26 mouse cellular contexts compared by ENCODE assay signal in genomic region chr9:114751582-114751981, GRCm38 (mm10). TPM values are rescaled to one million over a fixed set of nuclear protein-coding genes. Genes with fewer than 3 reads are reported as not detected.
A peak's percentile ranks its signal among the peaks of the same experiment; 100 is the strongest.
DNase-seq lines count a peak whose midpoint lies in the region; ATAC-seq and TF ChIP-seq lines count a peak whose summit lies in the region.
"Had no signal": no experiment of that assay in that cellular context is flagged by ENCODE, and none has a peak within 500 bp of the region (broad histone marks: within the 10 kb centered on the region; RNA-seq: fewer than 3 reads in every experiment).

No protein-coding gene starts in this region.

- H3K27ac ChIP-seq in heart, adult 2 months, result no peak overlapping the region
- H3K27ac ChIP-seq in left cerebral cortex, adult 2 months, result no peak overlapping the region
- H3K27ac ChIP-seq in lung, postnatal 0 days (ENCODE audit: low read length), result no peak overlapping the region
- H3K27ac ChIP-seq: embryonic facial prominence, embryonic 10.5 days; embryonic facial prominence, embryonic 15.5 days; forebrain, embryonic 12.5 days; heart, embryonic 10.5 days; heart, embryonic 15.5 days; hindbrain, embryonic 12.5 days; liver, embryonic 13.5 days; neural tube, embryonic 12.5 days had no signal

- no peaks in the 10 kb centered on the region for H3K27me3 ChIP-seq in heart, adult 2 months (ENCODE audit: control insufficient read depth, insufficient read depth, low read length)
- H3K27me3 ChIP-seq in lung, postnatal 0 days (replicated peaks; ENCODE audit: insufficient read depth, low read length), result no peaks in the 10 kb centered on the region
- H3K27me3 ChIP-seq in E14TG2a.4 (ENCODE audit: insufficient read depth, low read length), result no peaks in the 10 kb centered on the region
- H3K27me3 ChIP-seq: embryonic facial prominence, embryonic 15.5 days; forebrain, embryonic 12.5 days; heart, embryonic 15.5 days; hindbrain, embryonic 12.5 days; liver, embryonic 13.5 days; neural tube, embryonic 12.5 days had no signal

- TF ChIP-seq EP300 in heart, adult 2 months (IDR thresholded peaks at IDR 0.05; ENCODE audit: insufficient read depth, low read depth, low read length), result no peak
- TF ChIP-seq EP300 in lung, postnatal 0 days (IDR thresholded peaks at IDR 0.05), result no peak

- peak; percentile 60 for TF ChIP-seq CTCF in heart, adult 2 months (IDR thresholded peaks at IDR 0.05)
- TF ChIP-seq CTCF in left cerebral cortex, adult 2 months (IDR thresholded peaks at IDR 0.05), result peak; percentile 34
- peak; percentile 31; the same call in 1 of the 2 replicates for TF ChIP-seq CTCF in lung, postnatal 0 days (IDR thresholded peaks at IDR 0.05)
- peak; percentile 25 for TF ChIP-seq CTCF in E14TG2a.4 (conservative IDR thresholded peaks at IDR 0.05; ENCODE audit: low read length)

- H3K4me1 ChIP-seq in heart, adult 2 months (ENCODE audit: control insufficient read depth, insufficient read depth, low read length), result no peaks in the 10 kb centered on the region
- H3K4me1 ChIP-seq in lung, postnatal 0 days (ENCODE audit: insufficient read depth, low read depth, low read length), result no peaks in the 10 kb centered on the region
- peaks cover 31% of the 10 kb centered on the region for H3K4me1 ChIP-seq in E14TG2a.4 (replicated peaks; ENCODE audit: low read depth, low read length)

- H3K9ac ChIP-seq in heart, adult 2 months (ENCODE audit: low read depth, low read length), result no peak overlapping the region
- no peak overlapping the region for H3K9ac ChIP-seq in lung, postnatal 0 days (replicated peaks; ENCODE audit: low read depth)
- H3K9ac ChIP-seq: embryonic facial prominence, embryonic 15.5 days; forebrain, embryonic 12.5 days; heart, embryonic 15.5 days; hindbrain, embryonic 12.5 days; liver, embryonic 13.5 days; neural tube, embryonic 12.5 days had no signal

- H3K36me3 ChIP-seq in heart, adult 2 months (ENCODE audit: control insufficient read depth, insufficient read depth, low read length), result no peaks in the 10 kb centered on the region
- peaks cover 14% of the 10 kb centered on the region for H3K36me3 ChIP-seq in lung, postnatal 0 days (ENCODE audit: insufficient read depth, low read length)
- peaks cover 62% of the 10 kb centered on the region for H3K36me3 ChIP-seq in E14TG2a.4 (ENCODE audit: insufficient read depth, low read length)

- no peaks in the 10 kb centered on the region for H3K9me3 ChIP-seq in lung, postnatal 0 days (ENCODE audit: low read length)
- no peaks in the 10 kb centered on the region for H3K9me3 ChIP-seq in E14TG2a.4 (ENCODE audit: low read length)
- H3K9me3 ChIP-seq: embryonic facial prominence, embryonic 10.5 days; embryonic facial prominence, embryonic 15.5 days; forebrain, embryonic 12.5 days; heart, embryonic 10.5 days; heart, embryonic 15.5 days; hindbrain, embryonic 12.5 days; liver, embryonic 13.5 days; neural tube, embryonic 12.5 days had no signal

- no peak overlapping the region for H3K4me2 ChIP-seq in lung, postnatal 0 days (replicated peaks; ENCODE audit: low read depth, low read length)
- H3K4me2 ChIP-seq: embryonic facial prominence, embryonic 15.5 days; forebrain, embryonic 12.5 days; heart, embryonic 15.5 days; hindbrain, embryonic 12.5 days; liver, embryonic 13.5 days had no signal

- H3K79me2 ChIP-seq in heart, adult 2 months (replicated peaks; ENCODE audit: control insufficient read depth, insufficient read depth, low read length), result no peaks in the 10 kb centered on the region

- intact Hi-C loops in heart, adult 2 months (cut with DNase I), result loop anchor here (5.0 kb wide), 2 partner anchors 161 to 206 kb away; no protein-coding TSS in a partner anchor
- intact Hi-C loops in left cerebral cortex, adult 2 months (cut with DNase I), result no loop called here
- intact Hi-C loops in left cerebral cortex, postnatal 14 days (cut with DNase I), result no loop called here

- WGBS in heart, adult 2 months, result 88% methylated on average over 3 of the region's 3 CpGs
- WGBS in lung, postnatal 0 days, result 77% methylated on average over 3 of the region's 3 CpGs

- no peak for ATAC-seq in lung, postnatal 0 days
- no peak for ATAC-seq in granulocyte monocyte progenitor cell, adult 5-6 weeks (replicated peaks; ENCODE audit: poor library complexity, severe bottlenecking)
- ATAC-seq: midbrain, embryonic 16.5 days had no signal

- no peak for DNase-seq in heart, adult 2 months
- no peak for DNase-seq in heart, adult 18-20 months
- no peak for DNase-seq in left cerebral cortex, adult 2 months (ENCODE audit: extremely low spot score in 1 of 2, low spot score in 2 of 2)
- no peak for DNase-seq in left cerebral cortex, postnatal 14 days (ENCODE audit: low spot score in 2 of 2)
- DNase-seq in lung, postnatal 0 days (ENCODE audit: low spot score), result no peak
- no peak for DNase-seq in lung, postnatal 25 days (ENCODE audit: low spot score)
- DNase-seq: adrenal gland, adult 8-10 months; cerebellum, adult 2 months; cerebellum, postnatal 14 days; kidney, adult 11 months; kidney, postnatal 36 days; layer of hippocampus, postnatal 36 days; liver, embryonic 13.5 days; right cerebral cortex, adult 18-20 months; thymus, postnatal 4 days had no signal

- no peak overlapping the region for H3K4me3 ChIP-seq in heart, adult 2 months
- no peak overlapping the region for H3K4me3 ChIP-seq in left cerebral cortex, adult 2 months
- no peak overlapping the region for H3K4me3 ChIP-seq in lung, postnatal 0 days (ENCODE audit: low read depth, low read length)
- no peak overlapping the region for H3K4me3 ChIP-seq in E14TG2a.4 (replicated peaks; ENCODE audit: low read length)
- H3K4me3 ChIP-seq: embryonic facial prominence, embryonic 10.5 days; embryonic facial prominence, embryonic 15.5 days; forebrain, embryonic 12.5 days; heart, embryonic 10.5 days; heart, embryonic 15.5 days; hindbrain, embryonic 12.5 days; liver, embryonic 13.5 days; myocyte; neural tube, embryonic 12.5 days had no signal

- TF ChIP-seq POLR2A in heart, adult 2 months (IDR thresholded peaks at IDR 0.05; ENCODE audit: insufficient read depth, low read depth, low read length), result no peak

RNA-seq across cellular contexts. Expression of gene Cmtm6, which starts 20.7 kb away (rescaled TPM):
- total RNA-seq in heart, adult 2 months (2021), result 10 to 100 TPM; 21.0 to 25.8 TPM
- 17.9 and 38.0 TPM in 2 replicates for polyA plus RNA-seq in heart, adult 2 months (2012; rRNA removed)
- 10 to 100 TPM; 25.0 to 29.5 TPM for total RNA-seq in heart, adult 18-20 months (2021)
- total RNA-seq in left cerebral cortex, adult 2 months (2021), result 10 to 100 TPM; 19.8 to 22.4 TPM
- total RNA-seq in left cerebral cortex, postnatal 14 days (2021), result 10 to 100 TPM; 24.8 to 25.1 TPM
- polyA plus RNA-seq in lung, postnatal 0 days (2015; fragmentation: Nextera tagmentation; extraction: Ambion mirVana), result 85.5 and 88.8 TPM in 2 replicates
- total RNA-seq in granulocyte monocyte progenitor cell, adult 5-6 weeks (2014; fragmentation: Nextera tagmentation), result 26.2 and 30.5 TPM in 2 replicates
- 46.7 and 50.0 TPM in 2 replicates for total RNA-seq in granulocyte monocyte progenitor cell, adult 5-6 weeks (2017)

RNA-seq across cellular contexts. Expression of gene Cmtm7, which starts 30.1 kb away (rescaled TPM):
- 10 to 100 TPM; 11.5 to 12.6 TPM for total RNA-seq in heart, adult 2 months (2021)
- polyA plus RNA-seq in heart, adult 2 months (2012; rRNA removed), result 46.6 and 60.2 TPM in 2 replicates
- 10 to 100 TPM; 13.1 TPM for total RNA-seq in heart, adult 18-20 months (2021)
- total RNA-seq in left cerebral cortex, adult 2 months (2021), result 1 to 10 TPM; 3.7 to 4.8 TPM
- total RNA-seq in left cerebral cortex, postnatal 14 days (2021), result 1 to 10 TPM; 5.1 to 5.9 TPM
- polyA plus RNA-seq in lung, postnatal 0 days (2015; fragmentation: Nextera tagmentation; extraction: Ambion mirVana), result 65.0 and 74.8 TPM in 2 replicates
- total RNA-seq in granulocyte monocyte progenitor cell, adult 5-6 weeks (2014; fragmentation: Nextera tagmentation), result 966 and 1,044 TPM in 2 replicates
- total RNA-seq in granulocyte monocyte progenitor cell, adult 5-6 weeks (2017), result 864 and 928 TPM in 2 replicates

Comparison
In these comparisons a context has a peak if more than half of its experiments do, and no peak if none do; other contexts are left out.
1. RNA of gene Cmtm7, which starts 30.1 kb away (total RNA-seq): 864 to 1,044 TPM in granulocyte monocyte progenitor cell, adult 5-6 weeks; 13.1 TPM in heart, adult 18-20 months, 11.5 to 12.6 TPM in heart, adult 2 months, 5.1 to 5.9 TPM in left cerebral cortex, postnatal 14 days and 3.7 to 4.8 TPM in left cerebral cortex, adult 2 months; every median in the first group is over 10 times any median in the second.
2. Peak in every context shown above with its lines, with median percentiles within 50 percentile points of each other: CTCF ChIP-seq.